Mouse (Mus musculus) forebrain, embryonic 11.5 days (tissue): ENCODE data around the gene Pramel3. TPM values are rescaled to one million over a fixed set of nuclear protein-coding genes. Genes with fewer than 3 reads are reported as not detected.
"Not testable (repeated sequence)": the region's sequence is repeated elsewhere in the genome, so short reads cannot be mapped to it uniquely, and the experiment has no call there.

ENCODE experiments used
- ATAC-seq: fragments of 200-750 bp; cut with Nextera tagmentation; replicated peaks from 2 replicates; pipeline ENCODE4 v1.8.0; 2017; ENCODE audit warnings: moderate TSS enrichment; ENCODE audit not compliant: low FRiP score
- DNase-seq: peaks from one replicate; pipeline ENCODE4 v3.0.0-alpha.2; 2017; ENCODE audit warnings: low spot score
- H3K27ac ChIP-seq: fragments of 300-500 bp; sonication (generic); 2 replicates; pipeline ENCODE4 v1.5.1; 2014; ENCODE audit warnings: low read depth, low read length
- H3K27me3 ChIP-seq: fragments of 300-500 bp; sonication (generic); 2 replicates; pipeline ENCODE4 v1.6.1; 2014; ENCODE audit warnings: mild to moderate bottlenecking, low read length, mixed read lengths; ENCODE audit not compliant: control insufficient read depth, insufficient read depth
- H3K36me3 ChIP-seq: fragments of 300-500 bp; sonication (generic); 2 replicates; pipeline ENCODE4 v1.6.1; 2014; ENCODE audit warnings: mild to moderate bottlenecking, low read length, moderate library complexity, mixed read lengths; ENCODE audit not compliant: control insufficient read depth, insufficient read depth
- H3K4me1 ChIP-seq: fragments of 300-500 bp; sonication (generic); replicated peaks from 2 replicates; pipeline ENCODE4 v1.6.1; 2014; ENCODE audit warnings: low read length, mixed read lengths; ENCODE audit not compliant: control insufficient read depth, insufficient read depth
- H3K4me2 ChIP-seq: fragments of 300-500 bp; sonication (generic); 2 replicates; pipeline ENCODE4 v1.6.1; 2014; ENCODE audit warnings: low read depth, mild to moderate bottlenecking, low read length, moderate library complexity, mixed read lengths; ENCODE audit not compliant: severe bottlenecking
- H3K4me3 ChIP-seq: fragments of 300-500 bp; sonication (generic); 2 replicates; pipeline ENCODE4 v1.5.1; 2014; ENCODE audit warnings: low read depth, low read length
- H3K9ac ChIP-seq: fragments of 300-500 bp; sonication (generic); 2 replicates; pipeline ENCODE4 v1.6.1; 2014; ENCODE audit warnings: low read length
- H3K9me3 ChIP-seq: fragments of 300-500 bp; sonication (generic); 2 replicates; pipeline ENCODE4 v1.6.1; 2016; ENCODE audit warnings: low read length, mixed read lengths; ENCODE audit not compliant: control insufficient read depth
- WGBS: fragments of 180-500 bp; shearing (Covaris S2); extraction: QIAGEN DNeasy Blood & Tissue Kit; methylation state at CpG from one replicate; pipeline ENCODE4 v1.1.7; 2014; 5-methylcytosine and 5-hydroxymethylcytosine counted together
- polyA plus RNA-seq: library from polyadenylated mRNA; unstranded; fragments of >200 nt; fragmentation: Nextera tagmentation; extraction: Ambion mirVana; gene quantifications from 2 replicates; pipeline ENCODE4 v1.2.1, GENCODE M21; 2014

Gene Pramel3
- not detected in 2 replicates for polyA plus RNA-seq

DNA sequence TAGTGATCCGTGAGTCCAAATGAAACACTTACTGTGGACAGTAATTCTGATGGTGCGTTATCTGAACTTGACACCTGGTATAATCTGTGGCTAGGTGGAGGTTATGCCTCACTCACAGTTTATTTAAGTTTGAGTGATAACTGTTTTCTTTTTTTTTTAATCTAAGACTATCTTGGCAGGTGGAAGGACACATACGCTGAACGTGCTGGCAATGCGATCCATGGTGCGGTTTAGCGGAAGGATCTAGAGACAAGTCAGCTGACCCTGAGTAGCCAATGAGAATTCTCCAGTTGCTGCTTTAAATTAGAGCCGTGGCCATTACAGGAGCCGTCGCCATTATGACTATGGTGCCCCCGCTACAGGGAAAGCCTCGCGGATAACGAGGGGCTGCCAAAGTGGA is at the start of gene Pramel3:
Gene Pramel3, plus strand, starts transcription at position 301 of the 400 bp plus-strand sequence.
- H3K9ac ChIP-seq, ATAC-seq, H3K4me2 ChIP-seq, H3K27me3 ChIP-seq, H3K4me1 ChIP-seq, H3K36me3 ChIP-seq, H3K27ac ChIP-seq, DNase-seq, H3K4me3 ChIP-seq, H3K9me3 ChIP-seq: not testable (repeated sequence)
- WGBS: 93% methylated on average over 13 of the region's 14 CpGs

DNA sequence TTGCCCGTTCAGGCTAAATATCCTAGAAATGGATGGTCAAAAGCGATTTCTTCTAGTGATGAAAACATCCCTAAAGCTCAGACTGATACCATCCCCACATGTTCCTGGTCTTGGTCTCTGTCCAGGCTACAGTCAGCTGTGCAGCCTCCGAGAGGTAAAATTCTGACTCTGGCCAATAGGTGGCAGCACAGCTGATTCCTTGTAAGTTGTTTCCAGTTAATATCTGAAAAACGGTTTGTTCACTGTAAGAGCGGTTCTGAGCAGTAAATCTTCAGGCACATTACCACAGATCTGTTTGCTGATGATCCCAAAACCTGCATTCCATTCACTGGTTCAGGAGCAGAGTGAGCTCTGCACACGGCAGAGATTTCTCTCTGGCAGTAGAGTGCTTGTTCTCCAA is 58.6 kb downstream of the Pramel3 start:
- ATAC-seq, H3K27ac ChIP-seq, DNase-seq, H3K4me2 ChIP-seq, H3K9ac ChIP-seq, H3K27me3 ChIP-seq, H3K4me3 ChIP-seq, H3K36me3 ChIP-seq, H3K4me1 ChIP-seq, H3K9me3 ChIP-seq: not testable (repeated sequence)
- WGBS: 44% methylated on average over 2 of the region's 6 CpGs

DNA sequence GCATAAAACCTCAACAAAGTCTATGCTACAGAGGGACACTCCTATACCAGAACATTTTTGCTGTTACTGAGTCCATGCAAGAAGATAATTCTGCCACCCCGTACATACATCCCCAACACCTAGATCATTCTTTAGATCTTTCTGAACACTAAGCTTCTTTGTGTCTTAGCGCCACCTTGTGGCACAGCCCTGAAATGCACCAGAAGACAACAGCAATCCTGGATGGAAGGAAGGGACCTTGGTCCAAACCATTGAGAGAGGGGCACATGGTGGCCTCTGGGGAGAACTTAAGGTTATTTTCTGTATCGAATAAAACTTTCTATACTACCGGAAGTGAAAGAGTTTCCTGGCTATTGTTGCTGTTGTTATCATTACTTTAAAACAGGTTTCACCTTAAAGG is 59.8 kb downstream of the Pramel3 start:
- not testable (repeated sequence) for H3K9me3 ChIP-seq, ATAC-seq, DNase-seq, H3K27ac ChIP-seq, H3K4me3 ChIP-seq, H3K9ac ChIP-seq, H3K36me3 ChIP-seq, H3K4me1 ChIP-seq, H3K4me2 ChIP-seq, H3K27me3 ChIP-seq
- WGBS: no CpG with 5 or more reads among the region's 4 CpGs

Other genes with a start within 250 kb of the Pramel3 start
- gene Gm15023, start 124.7 kb upstream of the Pramel3 start, polyA plus RNA-seq: not detected in 2 replicates
- gene Tceal6, start 91.6 kb upstream of the Pramel3 start, polyA plus RNA-seq: 1.0 and 1.4 TPM in 2 replicates
- gene Gm5128, start 71.0 kb downstream of the Pramel3 start, polyA plus RNA-seq: not detected in 2 replicates
- not detected in 2 replicates for gene Gm7903, start 131.5 kb downstream of the Pramel3 start, polyA plus RNA-seq
- not detected in 2 replicates for gene AV320801, start 192.3 kb downstream of the Pramel3 start, polyA plus RNA-seq